ENCODE assay signal across 10 mouse cellular contexts in genomic region chr14:60733706-60734105, GRCm38 (mm10). TPM values are rescaled to one million over a fixed set of nuclear protein-coding genes. Genes with fewer than 3 reads are reported as not detected.
A peak's percentile ranks its signal among the peaks of the same experiment; 100 is the strongest.
DNase-seq lines count a peak whose midpoint lies in the region; ATAC-seq and TF ChIP-seq lines count a peak whose summit lies in the region.
"Had no signal": no experiment of that assay in that cellular context is flagged by ENCODE, and none has a peak within 500 bp of the region (broad histone marks: within the 10 kb centered on the region; RNA-seq: fewer than 3 reads in every experiment).

No protein-coding gene starts in this region.

- peak overlapping the region; percentile 52 for H3K4me2 ChIP-seq in embryonic facial prominence, embryonic 13.5 days
- H3K4me2 ChIP-seq in heart, embryonic 15.5 days, result peak overlapping the region; percentile 67
- peak overlapping the region; percentile 10; the same call in 1 of the 2 replicates for H3K4me2 ChIP-seq in liver, embryonic 16.5 days (ENCODE audit: low read depth, low read length)

- 46% methylated on average over 4 of the region's 4 CpGs for WGBS in embryonic facial prominence, embryonic 13.5 days
- 11% methylated on average over 4 of the region's 4 CpGs for WGBS in heart, embryonic 15.5 days
- WGBS in liver, embryonic 16.5 days (ENCODE audit: insufficient replicate concordance), result 45% methylated on average over 4 of the region's 4 CpGs

- no peak for TF ChIP-seq CTCF in layer of hippocampus, adult 2 months (conservative IDR thresholded peaks at IDR 0.05)

- peak in 1 of 2 experiments; percentile 42 for DNase-seq in layer of hippocampus, adult 2 months (ENCODE audit: low spot score in 2 of 2)
- no peak for DNase-seq in layer of hippocampus, adult 9-11 months
- DNase-seq in spleen, postnatal 14 days (ENCODE audit: low spot score in 2 of 2), result no peak
- DNase-seq: cerebellum, adult 11 months; right cerebral cortex, postnatal 14 days had no signal

- no peak for ATAC-seq in embryonic facial prominence, embryonic 13.5 days (ENCODE audit: insufficient number of reproducible peaks, insufficient read depth, low FRiP score, low TSS enrichment, low read depth)
- ATAC-seq in heart, embryonic 15.5 days (replicated peaks; ENCODE audit: insufficient number of reproducible peaks, insufficient read depth, low FRiP score, low read depth), result peak; percentile 61
- no peak for ATAC-seq in liver, embryonic 16.5 days (ENCODE audit: low read depth)
- ATAC-seq in erythroblast, adult 5-6 weeks (replicated peaks; ENCODE audit: low FRiP score, poor library complexity, severe bottlenecking), result no peak

- H3K27ac ChIP-seq in layer of hippocampus, adult 2 months, result peak overlapping the region; percentile 74; the same call in 1 of the 2 replicates
- peak overlapping the region; percentile 78 for H3K27ac ChIP-seq in embryonic facial prominence, embryonic 13.5 days
- peak overlapping the region; percentile 90 for H3K27ac ChIP-seq in heart, embryonic 15.5 days
- H3K27ac ChIP-seq in liver, embryonic 16.5 days (ENCODE audit: low read length), result no peak overlapping the region

- peaks cover 62% of the 10 kb centered on the region for H3K4me1 ChIP-seq in embryonic facial prominence, embryonic 13.5 days
- peaks cover 61% of the 10 kb centered on the region for H3K4me1 ChIP-seq in heart, embryonic 15.5 days (replicated peaks)
- peaks cover 12% of the 10 kb centered on the region for H3K4me1 ChIP-seq in liver, embryonic 16.5 days (ENCODE audit: control insufficient read depth, low read depth, low read length)

- peak overlapping the region; percentile 46 for H3K4me3 ChIP-seq in layer of hippocampus, adult 2 months
- no peak overlapping the region for H3K4me3 ChIP-seq in embryonic facial prominence, embryonic 13.5 days
- peak overlapping the region; percentile 45 for H3K4me3 ChIP-seq in heart, embryonic 15.5 days
- H3K4me3 ChIP-seq in liver, embryonic 16.5 days (ENCODE audit: low read depth, low read length), result peak overlapping the region; percentile 16

- 0 out of 2 replicates have a peak, but pooled peaks cover 3% of the 10 kb centered on the region for H3K36me3 ChIP-seq in embryonic facial prominence, embryonic 13.5 days
- no peaks in the 10 kb centered on the region for H3K36me3 ChIP-seq in heart, embryonic 15.5 days
- no peaks in the 10 kb centered on the region for H3K36me3 ChIP-seq in liver, embryonic 16.5 days (ENCODE audit: control insufficient read depth, insufficient read depth)

- H3K27me3 ChIP-seq in embryonic facial prominence, embryonic 13.5 days, result no peaks in the 10 kb centered on the region
- H3K27me3 ChIP-seq in heart, embryonic 15.5 days, result no peaks in the 10 kb centered on the region
- H3K27me3 ChIP-seq in liver, embryonic 16.5 days (ENCODE audit: control insufficient read depth, insufficient read depth, low read depth, low read length), result no peaks in the 10 kb centered on the region
- H3K27me3 ChIP-seq: Patski had no signal

- no peaks in the 10 kb centered on the region for H3K9me3 ChIP-seq in embryonic facial prominence, embryonic 13.5 days
- no peaks in the 10 kb centered on the region for H3K9me3 ChIP-seq in heart, embryonic 15.5 days (replicated peaks)
- no peaks in the 10 kb centered on the region for H3K9me3 ChIP-seq in liver, embryonic 16.5 days (replicated peaks; ENCODE audit: control insufficient read depth, low read length)

- H3K9ac ChIP-seq in embryonic facial prominence, embryonic 13.5 days, result peak overlapping the region; percentile 4; the same call in 1 of the 2 replicates
- H3K9ac ChIP-seq in heart, embryonic 15.5 days, result peak overlapping the region; percentile 55
- no peak overlapping the region for H3K9ac ChIP-seq in liver, embryonic 16.5 days (ENCODE audit: low read depth, low read length)

RNA-seq across cellular contexts. Expression of gene C1qtnf9, which starts 34.2 kb away (rescaled TPM):
- under 1 TPM; 0.29 to 0.44 TPM for total RNA-seq in layer of hippocampus, adult 2 months (2021)
- 0.80 and 1.0 TPM in 2 replicates for polyA plus RNA-seq in embryonic facial prominence, embryonic 13.5 days (2015; fragmentation: Nextera tagmentation; extraction: Ambion mirVana)
- polyA plus RNA-seq in heart, embryonic 15.5 days (2015; fragmentation: Nextera tagmentation; extraction: Ambion mirVana), result 2.3 and 2.4 TPM in 2 replicates
- polyA plus RNA-seq in liver, embryonic 16.5 days (2015; fragmentation: Nextera tagmentation; extraction: Ambion mirVana), result 0.14 and 0.42 TPM in 2 replicates
- total RNA-seq in erythroblast, adult 5-6 weeks (2015; ENCODE audit: low replicate concordance), result not detected in 2 replicates
- not detected in 2 replicates for total RNA-seq in erythroblast, adult 5-6 weeks (2017; ENCODE audit: low replicate concordance)
- polyA plus RNA-seq: Patski had no signal

RNA-seq across cellular contexts. Expression of gene Mipep, which starts 50.7 kb away (rescaled TPM):
- 10 to 100 TPM; 31.1 to 33.9 TPM for total RNA-seq in layer of hippocampus, adult 2 months (2021)
- polyA plus RNA-seq in embryonic facial prominence, embryonic 13.5 days (2015; fragmentation: Nextera tagmentation; extraction: Ambion mirVana), result 20.5 and 24.4 TPM in 2 replicates
- 29.2 TPM in 2 replicates for polyA plus RNA-seq in heart, embryonic 15.5 days (2015; fragmentation: Nextera tagmentation; extraction: Ambion mirVana)
- 9.3 and 9.8 TPM in 2 replicates for polyA plus RNA-seq in liver, embryonic 16.5 days (2015; fragmentation: Nextera tagmentation; extraction: Ambion mirVana)
- 1.9 and 2.5 TPM in 2 replicates for total RNA-seq in erythroblast, adult 5-6 weeks (2015; ENCODE audit: low replicate concordance)
- 3.3 and 7.2 TPM in 2 replicates for total RNA-seq in erythroblast, adult 5-6 weeks (2017; ENCODE audit: low replicate concordance)

Comparison
In these comparisons a context has a peak if more than half of its experiments do, and no peak if none do; other contexts are left out.
1. H3K4me2 ChIP-seq: peak in every context shown above with its lines; median percentile 67 in heart, embryonic 15.5 days; 52 in embryonic facial prominence, embryonic 13.5 days; 10 in liver, embryonic 16.5 days.